Mouse (Mus musculus): ENCODE measurements around the gene Lgals12. TPM values are rescaled to one million over a fixed set of nuclear protein-coding genes. Genes with fewer than 3 reads are reported as not detected.

Gene Lgals12
- total RNA-seq (2012; rRNA removed) = not detected in 2 replicates
- not detected for polyA plus RNA-seq (2012; ENCODE audit: insufficient read depth in 1 of 2, insufficient read length in 2 of 2, low read depth in 1 of 2, low replicate concordance in 2 of 2, missing spikeins in 1 of 2)

DNA sequence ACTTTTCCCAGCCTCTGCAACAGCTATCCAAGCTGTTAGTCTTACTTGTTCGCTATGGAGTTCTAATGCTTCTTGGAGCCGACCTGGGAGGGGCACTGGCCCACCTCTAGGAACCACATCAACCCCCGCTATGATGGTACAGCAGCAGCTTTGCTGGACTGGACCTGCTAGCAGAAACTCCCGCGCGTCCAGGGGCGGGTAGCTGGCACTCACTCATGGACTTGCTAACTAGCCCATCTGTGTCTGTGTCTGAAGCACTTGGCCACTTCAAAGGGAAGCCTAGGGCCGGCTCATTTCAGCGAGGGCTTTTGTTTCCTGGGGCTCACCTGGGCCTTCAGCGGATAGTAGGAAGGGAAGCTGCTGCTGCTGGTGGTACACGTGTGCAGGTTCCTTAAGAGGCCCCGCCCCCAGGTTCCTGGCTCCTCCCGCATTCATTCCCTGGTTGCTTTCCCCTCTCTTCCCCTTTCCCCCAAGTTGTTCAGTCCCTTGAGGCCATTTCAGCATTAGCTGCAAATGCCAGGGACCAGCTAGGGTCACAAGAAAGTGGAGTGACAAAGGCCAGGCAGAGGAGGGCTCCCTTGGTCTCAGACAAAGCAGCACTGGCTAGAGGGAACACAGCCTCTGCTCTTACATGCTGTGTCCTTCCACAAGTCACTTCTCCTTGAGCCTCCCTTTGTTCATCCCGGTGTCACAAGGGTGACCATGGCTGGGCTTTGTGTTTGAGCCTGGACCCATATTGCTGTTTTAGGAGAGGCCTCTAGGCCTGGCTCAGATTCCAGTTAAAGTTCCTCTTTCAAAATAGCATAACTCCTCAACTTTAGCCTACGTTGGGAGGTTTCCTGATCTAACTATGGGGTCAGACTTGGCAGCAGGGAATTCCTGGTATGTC is at the start of gene Lgals12:
TSS of gene Lgals12 (minus strand) at position 393 of the 889 bp plus-strand sequence.
- Histone ChIP-seq H3K36me3 (ENCODE audit: control insufficient read depth in 1 of 2, insufficient read depth in 2 of 2, low read length in 2 of 2) (no peaks in the 10 kb centered on the region), H3K27me3 (ENCODE audit: control insufficient read depth in 1 of 2, insufficient read depth in 2 of 2, low read length in 2 of 2) (no peaks in the 10 kb centered on the region), H3K9me3 (replicated peaks; ENCODE audit: insufficient read depth, low read length) (no peaks in the 10 kb centered on the region), H3K4me1 (ENCODE audit: control insufficient read depth in 1 of 2, insufficient read depth in 2 of 2, low read length in 2 of 2) (no peaks in the 10 kb centered on the region), H3K9ac (ENCODE audit: control insufficient read depth, low read depth, low read length, poor library complexity, severe bottlenecking) (no peak within 1 kb of the TSS), H3K27ac (ENCODE audit: control insufficient read depth, low read depth, low read length) (no peak within 1 kb of the TSS), H3K4me3 (ENCODE audit: control insufficient read depth in 1 of 2, insufficient read depth in 1 of 2, low read depth in 2 of 2, low read length in 2 of 2) (no peak within 1 kb of the TSS), H3K79me2 (ENCODE audit: control insufficient read depth, insufficient read depth, low read length, poor library complexity) (no peaks in the 10 kb centered on the region)
- no peak for DNase-seq (ENCODE audit: low read depth, low spot score)
- TF ChIP-seq ZMIZ1 (IDR thresholded peaks at IDR 0.05; ENCODE audit: low read depth, low read length) = no peak
- TF ChIP-seq CHD1 (IDR thresholded peaks at IDR 0.05; ENCODE audit: low read depth, low read length) = no peak
- TF ChIP-seq MAX (IDR thresholded peaks at IDR 0.05; ENCODE audit: low read length) = no peak
- no peak for TF ChIP-seq MAZ (IDR thresholded peaks at IDR 0.05; ENCODE audit: low read depth, low read length)
- TF ChIP-seq SIN3A (IDR thresholded peaks at IDR 0.05; ENCODE audit: low read length) = no peak

DNA sequence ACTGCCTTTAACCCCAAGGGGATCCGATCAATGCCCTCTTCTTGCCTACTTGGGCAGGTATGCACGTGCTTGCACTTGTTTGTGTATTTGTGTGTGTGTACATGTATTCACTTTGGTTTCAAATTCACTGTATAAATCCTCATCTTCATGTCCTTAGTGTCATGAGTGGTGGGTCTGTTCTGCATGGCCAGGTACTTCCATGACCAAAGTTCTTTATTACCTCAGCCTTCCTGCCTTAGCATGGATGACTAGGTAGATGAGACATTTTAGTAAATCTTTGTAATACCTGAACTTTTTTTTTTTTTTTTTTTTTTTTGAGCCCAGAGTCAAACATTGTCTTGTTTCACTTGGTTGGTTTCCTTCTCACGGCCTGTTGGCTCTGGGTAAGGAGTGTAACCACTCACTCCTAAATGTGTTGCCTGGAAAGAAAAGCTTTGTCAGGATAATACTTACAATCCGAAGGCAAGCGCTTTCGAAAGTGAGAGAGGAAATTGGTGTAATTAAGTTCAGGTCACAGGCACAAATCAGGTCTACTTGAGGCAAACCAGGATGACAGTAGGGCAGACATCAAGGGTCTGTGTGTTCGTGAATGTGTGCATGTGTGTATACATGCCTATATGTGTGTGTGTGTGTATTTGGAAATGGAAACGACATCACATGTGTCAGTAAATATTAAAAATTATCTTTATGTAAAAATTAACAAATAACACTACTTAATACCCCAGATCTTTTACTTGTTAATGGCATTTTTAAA is 42.1 kb upstream of the Lgals12 start:
- Histone ChIP-seq H3K27ac (ENCODE audit: control insufficient read depth, low read depth, low read length) (no peak overlapping the region), H3K27me3 (ENCODE audit: control insufficient read depth in 1 of 2, insufficient read depth in 2 of 2, low read length in 2 of 2) (no peaks in the 10 kb centered on the region; a peak in 2 of 4 replicates), H3K4me1 (ENCODE audit: control insufficient read depth in 1 of 2, insufficient read depth in 2 of 2, low read length in 2 of 2) (no peaks in the 10 kb centered on the region), H3K79me2 (ENCODE audit: control insufficient read depth, insufficient read depth, low read length, poor library complexity) (no peaks in the 10 kb centered on the region), H3K9me3 (replicated peaks; ENCODE audit: insufficient read depth, low read length) (no peaks in the 10 kb centered on the region), H3K36me3 (ENCODE audit: control insufficient read depth in 1 of 2, insufficient read depth in 2 of 2, low read length in 2 of 2) (no peaks in the 10 kb centered on the region), H3K9ac (ENCODE audit: control insufficient read depth, low read depth, low read length, poor library complexity, severe bottlenecking) (no peak overlapping the region), H3K4me3 (ENCODE audit: control insufficient read depth in 1 of 2, insufficient read depth in 1 of 2, low read depth in 2 of 2, low read length in 2 of 2) (no peak overlapping the region)
- DNase-seq (ENCODE audit: low read depth, low spot score) = no peak
- TF ChIP-seq GABPA (IDR thresholded peaks at IDR 0.05; ENCODE audit: low read depth, low read length) (no peak), MYC (IDR thresholded peaks at IDR 0.05; ENCODE audit: low read depth, low read length) (no peak), MEF2A (IDR thresholded peaks at IDR 0.05; ENCODE audit: extremely low read depth, insufficient replicate concordance, low read depth, low read length, poor library complexity, severe bottlenecking) (no peak)

GRCm38 (mm10) chr19:7633786-7634185 is 26.8 kb upstream of the Lgals12 start:
- H3K27ac ChIP-seq (ENCODE audit: control insufficient read depth, low read depth, low read length) = no peak overlapping the region
- H3K9me3 ChIP-seq (replicated peaks; ENCODE audit: insufficient read depth, low read length) = no peaks in the 10 kb centered on the region
- H3K4me1 ChIP-seq (ENCODE audit: control insufficient read depth in 1 of 2, insufficient read depth in 2 of 2, low read length in 2 of 2) = no peaks in the 10 kb centered on the region
- no peak for DNase-seq (ENCODE audit: low read depth, low spot score)
- TF ChIP-seq E2F4 (IDR thresholded peaks at IDR 0.05; ENCODE audit: borderline replicate concordance, low read depth, low read length) = no peak
- TF ChIP-seq MAX (IDR thresholded peaks at IDR 0.05; ENCODE audit: low read length) = no peak
- no peak for TF ChIP-seq HCFC1 (IDR thresholded peaks at IDR 0.05; ENCODE audit: low read depth, low read length)
- no peak for TF ChIP-seq USF2 (IDR thresholded peaks at IDR 0.05; ENCODE audit: borderline replicate concordance in 1 of 2, insufficient read depth in 1 of 2, low read depth in 1 of 2, low read length in 2 of 2)
- no peak for TF ChIP-seq POLR2A (IDR thresholded peaks at IDR 0.05; ENCODE audit: control insufficient read depth in 1 of 2, insufficient read depth in 1 of 2, low read depth in 1 of 2, low read length in 2 of 2, poor library complexity in 1 of 2)
- no peak for TF ChIP-seq GATA1 (IDR thresholded peaks at IDR 0.05; ENCODE audit: low read depth, low read length)
- no peak for TF ChIP-seq EP300 (IDR thresholded peaks at IDR 0.05; ENCODE audit: low read depth in 1 of 2, low read length in 2 of 2)
- TF ChIP-seq MAFK (IDR thresholded peaks at IDR 0.05; ENCODE audit: borderline replicate concordance, low read depth, low read length) = no peak
- no peak for TF ChIP-seq ZNF384 (IDR thresholded peaks at IDR 0.05; ENCODE audit: low read depth, low read length)
- TF ChIP-seq CHD1 (IDR thresholded peaks at IDR 0.05; ENCODE audit: low read depth, low read length) = no peak
- no peak for TF ChIP-seq MYC (IDR thresholded peaks at IDR 0.05; ENCODE audit: low read depth, low read length)
- no peak for TF ChIP-seq RCOR1 (IDR thresholded peaks at IDR 0.05; ENCODE audit: low read depth, low read length)
- TF ChIP-seq ZKSCAN1 (IDR thresholded peaks at IDR 0.05; ENCODE audit: low read depth, low read length) = no peak
- TF ChIP-seq NRF1 (IDR thresholded peaks at IDR 0.05; ENCODE audit: insufficient read depth, low read depth, low read length, poor library complexity, severe bottlenecking) = no peak
- TF ChIP-seq RAD21 (IDR thresholded peaks at IDR 0.05; ENCODE audit: low read depth, low read length) = no peak
- TF ChIP-seq ZMIZ1 (IDR thresholded peaks at IDR 0.05; ENCODE audit: low read depth, low read length) = no peak
- no peak for TF ChIP-seq ELF1 (IDR thresholded peaks at IDR 0.05; ENCODE audit: low read depth, low read length)
- no peaks in the 10 kb centered on the region for H3K36me3 ChIP-seq (ENCODE audit: control insufficient read depth in 1 of 2, insufficient read depth in 2 of 2, low read length in 2 of 2)
- H3K79me2 ChIP-seq (ENCODE audit: control insufficient read depth, insufficient read depth, low read length, poor library complexity) = no peaks in the 10 kb centered on the region
- peaks cover 1 to 4% of the 10 kb centered on the region in 2 experiments; a peak in 2 of 4 replicates for H3K27me3 ChIP-seq (ENCODE audit: control insufficient read depth in 1 of 2, insufficient read depth in 2 of 2, low read length in 2 of 2)
- no peak overlapping the region for H3K9ac ChIP-seq (ENCODE audit: control insufficient read depth, low read depth, low read length, poor library complexity, severe bottlenecking)
- no peak overlapping the region for H3K4me3 ChIP-seq (ENCODE audit: control insufficient read depth in 1 of 2, insufficient read depth in 1 of 2, low read depth in 2 of 2, low read length in 2 of 2)

Measured in MEL (cell line).